Mouse (Mus musculus) heart, adult 8-10 months (tissue): Measurements from ENCODE around the gene Gm436. TPM values are rescaled to one million over a fixed set of nuclear protein-coding genes. Genes with fewer than 3 reads are reported as not detected.

Source experiments
- DNase-seq: peaks from one replicate; pipeline ENCODE4 v3.0.0; 2022; ENCODE audit warnings: low spot score
- total RNA-seq, 4 experiments: library from RNA; stranded (reverse); gene quantifications; 2 replicates each; pipeline ENCODE4 v1.2.4; 2022

Gm436 gene
- total RNA-seq = not detected

DNA sequence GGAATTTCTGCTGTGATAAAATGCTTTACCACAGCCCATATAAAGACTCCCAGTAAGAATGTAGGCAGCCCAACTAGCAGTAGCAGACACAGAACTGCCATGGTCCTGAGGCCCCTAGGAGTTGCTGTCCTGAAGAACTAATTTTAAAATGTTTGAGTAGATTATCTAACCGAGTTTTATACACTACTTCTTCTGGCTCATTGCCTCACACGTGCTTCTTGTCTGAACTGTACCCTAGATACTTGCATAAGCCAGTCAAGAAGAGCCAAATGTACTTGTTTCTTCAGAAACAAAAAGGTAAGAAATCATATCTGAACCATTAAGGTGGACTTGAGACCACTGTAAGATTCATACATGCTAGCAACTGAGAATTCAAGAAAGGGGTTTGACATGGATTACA is at the start of gene Gm436:
TSS of gene Gm436 (minus strand) at position 101 of the 400 bp plus-strand sequence.
- no peak for DNase-seq

DNA sequence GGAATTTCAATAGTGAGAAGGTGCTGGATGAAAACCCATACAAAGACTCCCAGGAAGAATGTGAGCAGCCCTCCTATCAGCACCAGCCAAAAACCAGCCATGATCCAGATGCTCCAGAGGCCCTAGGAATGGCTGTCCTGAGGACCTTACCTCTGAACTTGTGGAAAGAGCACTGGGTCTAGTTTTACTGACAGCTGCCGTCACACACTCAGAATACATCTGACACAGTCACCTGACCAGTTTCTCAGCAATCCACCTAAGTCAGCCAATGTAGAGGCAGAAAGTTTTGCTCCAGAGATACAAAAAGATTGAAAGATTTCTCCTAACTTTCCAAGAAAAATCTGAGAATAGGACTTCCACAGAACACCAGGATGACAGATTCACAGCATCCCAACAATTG is 35.1 kb upstream of the Gm436 start, which contains the start of gene Gm13178:
TSS of gene Gm13178 (minus strand) at position 101 of the 400 bp plus-strand sequence.
- DNase-seq = no peak

DNA sequence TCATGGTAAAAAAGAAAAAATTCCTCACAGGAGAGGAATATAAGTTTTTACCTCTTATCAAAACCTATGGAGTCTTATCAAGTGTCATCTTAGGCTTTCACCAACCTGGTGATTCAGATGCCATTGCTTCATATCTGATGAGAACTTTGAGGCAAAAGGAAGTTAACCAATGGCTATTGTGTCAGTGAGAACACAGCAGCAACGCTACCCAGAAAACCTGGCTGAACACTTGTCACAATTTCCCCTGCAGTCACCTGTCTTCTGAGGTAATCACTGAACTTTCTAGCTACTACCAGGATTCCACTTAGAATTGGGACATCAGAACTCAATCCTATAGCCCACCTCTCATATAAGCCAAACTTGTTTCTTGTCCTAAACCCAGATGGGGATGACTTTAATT is 33.5 kb upstream of the Gm436 start:
- no peak for DNase-seq

- no peak for DNase-seq
Measured at GRCm38 (mm10) chr4:144718288-144718687, 32.1 kb upstream of the Gm436 start.

DNA sequence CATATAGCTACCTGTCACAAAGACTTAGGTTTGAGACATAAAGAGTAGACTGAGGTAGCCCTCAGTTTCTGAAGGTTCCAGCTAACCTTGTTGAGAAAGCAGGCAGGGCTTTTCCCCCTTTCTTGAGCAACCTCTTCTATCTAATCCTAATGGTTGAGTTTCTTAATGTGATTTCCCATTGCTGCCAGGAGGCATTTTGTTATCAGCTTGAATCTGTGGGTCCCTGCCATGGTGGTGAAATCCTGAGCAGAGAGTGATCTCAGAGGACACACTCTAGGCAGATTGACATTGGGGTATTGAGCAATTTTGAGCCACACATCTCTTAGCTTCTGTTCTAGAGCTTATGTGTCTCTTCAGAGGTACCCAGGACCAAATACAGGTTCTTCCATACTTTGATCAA is 47.9 kb downstream of the Gm436 start:
- DNase-seq = no peak

Other genes starting within 250 kb of the Gm436 start
- gene 1700012P22Rik, start 247.6 kb downstream of the Gm436 start, total RNA-seq = not detected
- gene Gm9944, start 233.1 kb downstream of the Gm436 start, total RNA-seq = not detected
- not detected for gene Aadacl3, start 222.6 kb downstream of the Gm436 start, total RNA-seq
- gene 9430007A20Rik, start 166.5 kb downstream of the Gm436 start, total RNA-seq = not detected
- not detected for gene Gm13124, start 121.2 kb downstream of the Gm436 start, total RNA-seq
- not detected for gene Aadacl4, start 72.7 kb downstream of the Gm436 start, total RNA-seq
- not detected for gene Gm13178, start 35.0 kb upstream of the Gm436 start, total RNA-seq
- gene Gm438, start 100.2 kb upstream of the Gm436 start, total RNA-seq = not detected
- 100 to 1,000 TPM in 3 of 4 experiments, 10 to 100 TPM in 1; 98.8 to 151 (median 131) TPM for gene Dhrs3, start 206.5 kb upstream of the Gm436 start, total RNA-seq